Mouse (Mus musculus) spleen, adult 2 months (tissue): ENCODE results near the gene Ctla4.

ENCODE experiments used
- CTCF ChIP-seq: fragments of 200-500 bp; IDR thresholded peaks from 2 replicates; pipeline ENCODE4 v1.5.1; 2011; ENCODE audit warnings: mild to moderate bottlenecking, inconsistent platforms; ENCODE audit not compliant: insufficient read depth, insufficient read length, insufficient replicate concordance; ENCODE audit errors: extremely low read depth
- POLR2A ChIP-seq: fragments of 200-500 bp; IDR thresholded peaks from 2 replicates; pipeline ENCODE4 v1.6.1; 2011; ENCODE audit warnings: low read depth, low read length, inconsistent platforms

DNA sequence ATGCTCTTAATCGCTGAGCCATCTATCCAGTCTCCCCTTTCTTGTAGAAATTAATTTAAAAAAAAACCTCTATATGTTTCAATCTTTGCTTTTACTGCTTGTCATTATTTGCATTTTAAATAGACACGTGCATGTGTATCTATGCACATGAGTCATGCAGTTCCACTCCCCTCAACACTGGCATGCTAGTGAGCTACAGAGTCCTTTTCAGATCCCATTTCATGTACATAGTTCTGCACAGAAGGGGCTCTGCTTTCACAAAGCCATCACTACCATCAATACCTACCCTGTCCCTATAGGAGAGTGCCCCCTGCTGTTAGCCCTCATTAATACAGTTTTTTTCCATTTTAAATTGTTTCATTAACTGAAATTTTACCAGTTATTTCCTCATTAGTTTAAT is 68.0 kb downstream of the Ctla4 start:
- no peak for TF ChIP-seq POLR2A
- TF ChIP-seq CTCF = no peak
